Mouse (Mus musculus) gonadal fat pad, adult 2 months (tissue): ENCODE results near the gene Tmtc2. TPM values are rescaled to one million over a fixed set of nuclear protein-coding genes. Genes with fewer than 3 reads are reported as not detected.

Experiments used
- DNase-seq: peaks from one replicate; pipeline ENCODE4 v3.0.0-alpha.2; 2012; ENCODE audit warnings: low read depth
- polyA plus RNA-seq: library from polyadenylated mRNA; depleted of rRNA; stranded (reverse); fragments of >200 nt; gene quantifications from 2 replicates; pipeline ENCODE4 v1.2.3, GENCODE M21; 2012

The Tmtc2 gene
- polyA plus RNA-seq, 1 experiment, result 2.6 TPM

DNA sequence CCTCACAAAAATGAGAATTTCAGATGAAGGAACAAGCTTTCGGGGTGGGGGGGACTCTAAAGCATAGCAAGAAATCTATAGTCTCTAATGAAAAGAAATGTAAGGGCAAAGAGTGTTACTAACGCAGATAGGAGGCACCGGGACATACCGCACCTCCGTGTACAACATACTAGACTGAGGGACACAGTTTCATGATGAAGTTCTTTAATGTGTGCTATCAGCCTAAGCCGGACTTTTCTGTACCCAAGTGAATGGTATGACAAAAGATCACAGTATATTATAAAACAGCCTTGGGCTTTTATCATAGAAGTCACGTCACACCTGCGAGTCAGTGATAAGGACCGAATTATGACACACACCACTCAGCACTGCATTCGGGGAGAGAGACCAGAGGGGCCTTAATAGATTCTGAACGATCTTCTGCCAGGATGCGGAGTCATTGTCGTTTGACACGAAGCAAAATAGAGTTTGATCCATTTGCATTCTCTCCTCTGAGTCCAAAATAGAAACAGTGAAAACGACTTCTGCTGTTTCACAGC is 156.3 kb downstream of the Tmtc2 start:
- no peak for DNase-seq

DNA sequence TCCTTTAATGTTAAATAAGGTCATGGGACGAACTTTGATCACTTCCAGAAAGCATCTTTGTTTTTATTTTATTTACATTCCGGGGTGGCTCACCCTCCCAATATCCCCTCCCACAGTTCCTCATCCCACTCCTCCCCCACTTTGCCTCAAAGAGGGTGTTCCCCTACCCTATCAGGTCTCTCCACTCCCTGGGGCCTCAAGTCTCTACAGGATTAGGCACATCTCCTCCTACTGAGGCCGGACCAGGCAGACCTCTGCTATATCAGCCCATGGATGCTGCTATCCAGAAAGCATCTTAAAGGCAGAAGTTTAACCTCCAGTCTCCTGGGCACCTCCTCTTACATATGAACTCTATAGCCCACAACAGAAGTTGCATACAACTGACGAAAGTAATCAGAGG is 157.7 kb downstream of the Tmtc2 start:
- no peak for DNase-seq

DNA sequence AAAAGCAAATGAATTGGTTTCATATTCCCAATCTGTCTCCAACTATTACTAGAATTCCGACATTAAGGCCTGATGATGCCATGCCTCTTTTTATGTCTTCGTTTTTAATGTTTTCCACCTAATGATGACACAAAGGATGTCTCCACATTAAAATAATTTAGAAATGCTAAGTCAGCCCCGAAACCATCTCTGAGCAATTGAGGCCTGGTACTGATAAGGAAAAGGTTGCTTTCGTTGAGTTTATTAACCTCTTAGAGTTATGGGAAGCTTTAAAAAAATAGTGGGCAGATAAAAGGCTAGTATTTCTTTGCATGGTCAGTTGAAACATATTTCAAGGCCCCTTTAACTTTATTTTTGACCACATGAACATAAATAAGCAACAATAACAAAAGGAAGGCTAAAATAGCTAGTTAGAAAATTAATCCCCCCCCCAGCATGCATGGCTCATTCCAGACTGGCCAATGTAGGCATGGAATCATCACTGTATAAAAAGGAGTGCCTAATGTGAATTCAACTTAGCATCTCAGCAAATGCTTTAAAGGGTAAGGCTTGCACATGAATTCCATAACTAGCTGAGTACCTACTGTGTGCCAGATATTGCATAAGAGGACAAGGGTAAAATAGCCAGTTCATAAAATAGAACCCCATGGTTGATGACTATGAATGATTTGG is 168.3 kb downstream of the Tmtc2 start:
- no peak for DNase-seq

DNA sequence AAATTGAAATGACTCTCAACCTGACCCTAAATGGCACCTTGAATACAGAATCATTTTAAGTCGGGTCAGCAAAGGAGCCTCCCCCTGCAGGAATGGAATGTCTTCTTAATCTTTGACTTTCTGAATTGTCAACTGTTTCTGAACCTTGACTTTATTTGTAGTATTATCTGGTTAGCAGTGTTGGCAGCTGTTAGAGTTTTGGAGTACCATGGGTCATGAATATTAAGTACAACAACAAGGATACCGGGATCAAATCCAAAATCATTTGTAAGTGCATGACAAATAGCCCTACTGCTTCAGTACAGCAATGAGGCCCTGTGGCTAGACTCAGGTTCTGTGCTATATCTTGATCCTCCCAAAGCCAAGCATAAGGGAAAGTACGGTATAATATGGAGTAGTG is 170.3 kb downstream of the Tmtc2 start:
- DNase-seq, result no peak

DNA sequence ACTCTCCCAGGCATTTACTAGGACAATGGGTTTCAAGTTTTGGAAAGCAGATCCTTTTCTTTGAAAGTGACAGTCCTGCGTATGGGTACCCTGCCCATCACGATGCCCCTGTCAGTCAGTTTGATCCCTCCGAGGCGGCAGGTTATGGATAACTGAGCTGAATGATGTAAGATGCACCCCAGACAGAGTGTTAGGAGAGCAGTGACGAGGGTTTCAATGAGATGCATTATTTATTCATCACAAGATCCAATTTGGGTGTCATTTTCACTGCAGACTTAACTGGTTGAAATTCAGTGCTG is 171.8 kb downstream of the Tmtc2 start:
- no peak for DNase-seq

DNA sequence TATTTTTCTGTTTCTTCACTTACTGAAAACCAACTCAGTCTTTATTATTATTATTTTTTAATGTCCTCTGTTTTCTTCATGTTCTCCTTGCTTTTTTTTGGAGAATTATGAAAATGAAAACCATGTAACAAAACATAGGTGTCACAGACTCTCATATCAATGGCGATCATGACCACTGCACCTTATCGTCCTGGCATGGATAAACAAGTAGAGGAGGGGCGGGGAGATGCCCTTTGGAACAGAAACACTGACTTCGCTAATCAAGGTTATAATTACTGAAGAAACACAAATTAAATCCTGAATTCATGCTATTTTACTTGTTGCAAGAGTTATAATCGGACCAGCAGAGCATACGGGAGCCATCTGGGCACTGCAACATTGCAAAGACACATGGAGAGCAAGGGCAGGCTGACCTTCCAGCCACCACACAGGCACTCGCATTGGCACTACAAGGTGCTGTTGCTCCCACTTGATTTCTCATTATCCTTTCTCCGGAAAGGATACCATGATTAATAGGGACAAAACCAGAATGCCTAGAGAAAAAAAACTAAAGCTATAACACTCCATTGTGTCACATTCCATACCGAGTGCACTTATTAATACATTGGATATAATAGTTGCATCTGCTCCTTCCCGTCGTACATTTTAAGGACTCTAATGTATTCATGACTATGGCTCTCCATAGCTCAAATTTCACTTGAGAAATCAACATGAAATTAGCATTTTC is 172.3 kb downstream of the Tmtc2 start:
- no peak for DNase-seq

DNA sequence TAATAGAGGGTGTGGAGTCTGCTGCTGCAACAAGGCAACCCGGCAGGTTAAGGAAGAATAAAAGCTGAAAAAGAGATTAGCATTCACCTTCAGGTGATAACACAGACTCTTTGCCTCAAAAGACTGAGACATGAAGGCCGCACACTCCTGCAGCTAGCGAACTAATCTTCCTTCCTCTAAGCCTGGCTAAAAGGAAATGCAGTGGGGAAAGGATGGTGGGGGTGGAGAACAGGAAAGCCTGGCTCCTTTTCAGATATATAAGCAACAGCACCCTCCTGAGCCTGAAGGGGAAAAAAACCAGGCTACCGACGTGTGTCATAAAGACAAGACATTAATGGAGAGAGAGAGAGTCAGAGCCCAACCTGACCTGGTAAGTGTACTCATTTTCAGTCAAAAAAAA is 174.9 kb downstream of the Tmtc2 start:
- no peak for DNase-seq

DNA sequence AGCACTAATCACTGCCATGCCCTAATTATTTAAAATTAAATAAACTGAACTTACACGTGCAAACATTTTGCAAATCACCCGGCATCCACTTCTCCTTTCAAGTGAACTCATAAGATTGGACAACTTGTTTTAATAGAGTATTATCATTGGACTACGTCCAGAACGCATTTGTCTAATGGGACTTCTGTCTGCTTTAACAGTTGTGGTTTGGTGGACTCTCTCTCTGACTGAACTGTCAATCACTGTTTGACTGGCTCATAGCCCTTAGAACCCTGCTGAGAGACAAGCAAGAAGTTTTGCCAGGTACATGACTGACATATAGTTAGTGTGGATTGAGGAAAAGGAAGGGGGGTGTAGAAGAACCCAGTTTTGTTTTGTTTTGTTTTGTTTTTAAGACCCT is 190.2 kb downstream of the Tmtc2 start:
- DNase-seq, result no peak

DNA sequence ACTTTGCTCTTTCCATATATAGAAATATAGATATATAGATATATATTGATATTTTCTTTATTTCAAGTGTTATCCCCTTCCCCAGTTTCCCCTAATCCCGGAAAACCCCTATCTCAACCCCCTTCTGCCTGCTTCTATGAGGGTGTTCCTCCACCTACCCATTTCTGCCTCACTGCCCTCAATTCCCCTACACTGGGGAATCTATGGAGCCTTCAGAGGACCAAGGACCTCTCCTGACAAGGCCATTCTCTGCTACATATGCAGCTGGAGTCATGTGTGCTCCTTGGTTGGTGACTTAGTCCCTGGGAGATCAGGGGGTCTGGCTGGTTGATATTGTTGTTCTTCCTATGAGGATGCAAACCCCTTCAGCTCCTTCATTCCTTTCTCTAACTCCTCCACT is 192.5 kb downstream of the Tmtc2 start:
- no peak for DNase-seq

DNA sequence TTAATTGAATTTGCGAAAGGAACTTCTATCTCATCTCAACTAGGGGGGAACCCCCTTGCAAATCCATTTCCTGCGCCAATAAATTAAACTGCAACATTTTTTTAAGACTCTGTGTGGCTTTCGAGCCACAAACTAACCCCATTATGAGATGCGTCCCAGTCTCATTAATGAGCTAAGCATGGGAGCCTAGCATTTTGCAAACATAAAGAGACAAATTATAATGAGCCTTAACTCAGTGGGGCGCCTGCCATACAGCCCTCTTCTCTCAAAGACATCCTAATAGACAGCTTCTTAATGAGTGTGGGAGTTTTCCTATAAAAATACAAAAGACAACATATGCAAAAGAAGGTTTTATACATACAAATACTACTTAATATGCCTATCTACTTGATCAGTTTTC is 193.0 kb downstream of the Tmtc2 start:
- no peak for DNase-seq

DNA sequence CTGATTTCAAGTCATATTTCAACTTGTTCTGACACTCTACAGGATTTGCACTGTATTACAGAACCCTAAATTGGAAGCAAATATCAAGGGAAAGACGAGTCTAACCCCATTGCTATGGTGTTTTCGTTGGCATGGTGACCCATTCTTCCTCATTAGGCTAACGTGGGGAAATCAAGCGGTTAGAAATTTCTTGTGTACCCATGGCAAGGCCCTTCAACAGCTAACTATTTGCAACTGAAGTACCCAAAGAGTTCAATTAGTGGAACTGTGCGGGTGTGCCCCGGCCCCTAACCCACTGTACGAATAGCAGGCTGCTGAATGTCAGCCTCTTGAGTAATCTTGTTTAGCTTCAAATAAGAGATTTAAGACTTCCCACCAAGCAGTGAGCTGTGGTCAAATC is 193.7 kb downstream of the Tmtc2 start:
- DNase-seq, result no peak

DNA sequence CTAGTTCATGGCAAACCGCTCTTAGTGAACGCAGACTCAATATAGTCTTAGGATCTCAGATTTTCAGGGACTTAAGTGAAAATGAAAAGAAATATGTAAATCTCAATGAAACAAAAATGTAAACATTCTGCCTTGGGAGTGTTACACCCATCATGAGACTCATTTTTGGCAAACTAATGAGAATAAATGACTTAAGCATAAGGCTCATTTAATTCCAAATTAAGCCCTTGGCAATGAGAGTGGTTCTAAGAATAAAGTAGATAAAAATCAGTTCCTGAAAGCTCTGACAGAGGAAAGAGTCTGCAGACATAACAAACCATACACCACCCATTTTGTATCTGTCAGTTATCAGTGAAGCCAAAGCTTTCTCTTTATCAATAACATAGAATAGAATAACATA is 196.5 kb downstream of the Tmtc2 start:
- no peak for DNase-seq

DNA sequence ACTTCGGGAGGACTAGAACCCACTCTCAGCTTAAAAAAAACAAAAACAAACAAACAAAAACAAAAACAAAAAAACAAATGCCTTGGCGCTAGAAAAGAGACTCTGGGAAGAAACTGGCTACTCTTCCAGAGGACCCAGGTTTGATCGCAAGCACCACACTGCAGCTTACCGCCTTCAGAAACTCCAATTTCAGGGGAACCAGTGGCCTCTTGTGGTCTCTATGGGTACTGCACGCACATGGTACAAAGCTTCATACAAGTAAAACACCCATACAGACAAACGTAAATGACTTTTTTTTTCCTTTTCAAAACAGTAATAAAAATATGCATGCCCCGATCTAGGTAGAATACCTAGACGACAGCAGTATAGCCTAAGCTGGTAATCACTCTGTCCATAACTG is 201.0 kb downstream of the Tmtc2 start:
- no peak for DNase-seq

DNA sequence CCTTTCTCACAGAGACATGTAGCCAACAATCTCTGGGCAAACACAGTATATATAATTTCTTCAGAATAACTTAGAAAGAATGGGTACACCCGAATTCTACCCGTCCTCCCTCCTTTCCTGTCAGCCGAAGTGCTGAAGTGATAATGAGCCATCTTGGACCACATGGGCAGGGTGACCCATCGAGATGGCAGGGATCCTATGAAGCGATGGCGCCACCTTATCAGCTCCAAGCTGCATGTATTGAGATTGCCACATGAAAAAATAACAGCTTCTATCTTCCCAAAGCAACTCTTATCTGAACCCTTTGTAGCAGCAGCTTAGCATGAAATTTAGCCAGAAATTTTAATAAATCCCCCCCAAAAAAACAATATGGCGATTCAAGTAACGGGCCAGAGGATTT is 206.0 kb downstream of the Tmtc2 start:
- no peak for DNase-seq

DNA sequence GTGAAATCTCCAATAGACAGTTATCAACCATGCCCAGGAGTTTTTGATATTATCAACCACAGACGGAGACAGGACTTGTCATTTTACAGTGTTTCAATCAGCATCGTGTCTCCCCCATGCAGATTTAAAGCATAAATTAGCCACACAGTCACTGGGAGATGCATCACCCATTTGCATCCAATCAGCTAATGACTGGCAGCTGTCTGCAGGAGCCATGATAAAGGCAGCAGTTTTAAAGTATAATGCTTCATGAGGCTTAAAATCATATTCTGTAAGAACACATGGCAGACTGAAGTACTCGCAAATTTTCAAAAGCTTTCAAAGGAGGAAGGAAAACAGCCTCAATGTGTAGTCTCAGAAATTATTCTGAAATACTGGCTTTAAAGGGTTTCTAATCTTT is 209.8 kb downstream of the Tmtc2 start:
- no peak for DNase-seq

DNA sequence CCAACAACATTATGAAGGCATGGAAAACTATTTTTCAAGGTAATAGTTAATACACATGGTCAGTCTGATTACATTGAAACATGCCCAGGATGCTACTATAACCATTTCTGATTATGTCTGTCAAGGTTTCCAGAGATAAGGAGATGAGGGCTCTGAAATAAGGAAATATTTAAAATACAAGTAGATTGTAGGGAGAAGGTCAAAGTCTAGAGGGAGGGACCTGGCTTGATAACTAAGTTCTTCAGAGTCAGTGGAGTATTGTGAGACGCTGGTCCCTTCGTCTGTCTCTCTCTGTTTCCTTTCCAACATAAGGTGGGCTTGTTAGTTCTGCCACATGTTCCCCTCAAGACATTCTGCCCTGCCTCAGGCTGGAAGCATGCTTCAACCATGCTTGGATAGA is 223.9 kb downstream of the Tmtc2 start:
- no peak for DNase-seq

DNA sequence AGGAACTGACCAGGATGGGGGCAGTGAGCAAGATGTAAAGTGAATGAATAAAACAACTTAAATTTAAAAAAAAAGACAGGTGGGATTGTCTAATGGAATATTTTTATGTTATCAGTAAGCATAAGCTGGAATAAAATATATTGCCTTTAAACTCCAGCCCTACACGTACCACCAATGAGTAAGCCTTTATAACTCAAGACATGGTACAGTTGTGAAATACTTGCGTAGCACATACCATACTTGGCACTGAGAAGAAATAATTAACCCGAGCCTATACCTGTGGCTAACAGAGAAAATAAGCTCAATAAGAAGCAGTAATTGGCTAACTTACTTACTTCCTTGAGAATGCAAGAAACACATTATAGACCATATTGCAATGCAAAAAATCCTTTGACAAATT is 228.3 kb downstream of the Tmtc2 start:
- no peak for DNase-seq

DNA sequence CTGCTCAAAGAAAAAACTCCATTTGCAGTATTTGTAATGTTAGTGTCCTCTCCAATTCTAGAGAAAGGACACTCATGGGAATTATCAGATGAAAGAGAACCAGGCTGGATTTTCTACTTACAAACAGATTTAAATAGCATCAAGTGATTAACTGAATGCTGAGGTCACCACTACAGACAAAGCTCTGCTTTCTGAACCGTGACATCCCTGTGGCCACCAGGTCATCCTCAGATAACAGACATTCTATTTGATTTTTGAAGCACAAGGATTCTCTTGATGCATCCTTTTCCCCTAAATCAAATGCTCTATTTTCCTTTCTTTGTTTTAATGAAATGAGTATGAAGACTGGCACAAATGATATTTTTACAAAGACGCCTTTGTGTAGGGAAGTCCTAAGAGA is 241.4 kb downstream of the Tmtc2 start:
- no peak for DNase-seq

DNA sequence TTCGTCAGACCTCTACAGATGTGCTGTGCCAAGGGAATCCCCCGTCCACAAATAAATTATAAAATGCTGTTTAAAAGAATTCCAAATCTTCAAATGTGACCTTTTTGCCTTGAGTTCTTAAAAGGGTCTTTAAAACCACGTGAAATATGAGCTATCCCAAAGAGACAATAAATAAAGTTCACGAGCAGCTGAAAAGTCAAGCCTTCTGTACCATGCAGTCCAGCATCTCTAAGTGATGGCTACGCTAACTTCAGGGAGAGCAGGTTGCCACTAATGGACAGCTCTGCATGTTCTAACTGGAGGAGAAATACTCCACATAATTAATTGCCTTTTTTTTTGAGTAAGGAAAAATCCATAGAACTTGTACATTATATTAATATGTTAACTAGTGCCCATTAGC is 243.9 kb downstream of the Tmtc2 start:
- no peak for DNase-seq

DNA sequence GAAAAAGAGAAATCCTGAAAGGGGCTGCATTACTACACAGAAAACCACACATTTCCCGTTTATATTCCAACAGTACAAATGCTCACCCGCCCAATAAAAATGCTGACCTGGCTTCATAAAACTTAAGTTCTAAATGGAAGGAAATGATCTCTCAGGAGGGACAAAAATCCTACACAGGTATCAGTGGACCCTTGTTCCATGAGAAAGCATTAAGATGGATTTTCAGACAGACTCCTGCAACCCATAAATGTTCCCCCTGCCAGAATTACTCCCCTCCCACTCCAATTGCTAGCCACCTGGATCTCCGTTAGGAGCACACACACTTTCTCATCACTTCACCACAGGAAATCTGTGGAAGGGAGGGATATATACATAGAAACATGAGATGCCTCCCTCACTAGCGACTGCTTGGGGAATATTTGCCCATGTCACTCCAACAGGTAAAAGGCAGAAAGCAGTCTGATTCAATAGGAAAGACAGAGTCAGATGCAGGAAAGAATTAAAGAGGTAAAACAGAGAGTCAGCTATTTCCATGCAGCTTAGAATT is 250.5 kb downstream of the Tmtc2 start:
- DNase-seq, result no peak

DNA sequence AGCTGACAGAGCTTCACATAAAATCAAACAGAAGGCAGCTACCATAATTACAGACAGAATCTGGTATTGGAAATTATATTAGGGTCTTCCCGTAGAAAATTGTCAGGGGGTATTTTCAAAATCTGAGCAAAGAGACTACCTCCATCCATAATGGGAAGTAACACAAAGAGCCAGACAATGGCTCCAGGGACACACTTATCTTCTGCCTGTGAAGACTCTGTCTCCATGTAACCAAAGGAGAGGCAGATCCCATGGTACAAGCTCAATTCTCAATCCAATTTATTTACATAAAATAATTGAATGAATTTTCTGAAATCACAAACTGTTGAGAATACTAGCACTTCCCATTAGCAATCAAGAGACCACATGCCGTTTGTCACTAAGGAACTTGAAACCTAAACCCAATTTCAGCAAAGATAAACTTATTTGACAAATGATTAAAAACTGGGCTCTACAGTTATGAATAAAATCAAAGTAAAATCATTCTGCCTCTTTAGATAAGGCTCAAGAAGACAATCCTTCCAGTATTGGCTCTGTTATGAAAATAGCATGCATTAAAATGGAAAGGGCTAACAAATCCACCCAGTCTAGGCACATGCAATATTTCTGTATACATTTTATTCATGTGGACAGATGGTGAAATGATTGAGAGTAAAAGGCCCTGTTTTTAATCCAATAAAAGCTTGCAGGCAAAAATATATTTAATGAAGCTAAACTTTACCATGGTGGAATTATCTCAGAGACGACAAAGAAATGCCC is 254.8 kb downstream of the Tmtc2 start:
- DNase-seq, result no peak

DNA sequence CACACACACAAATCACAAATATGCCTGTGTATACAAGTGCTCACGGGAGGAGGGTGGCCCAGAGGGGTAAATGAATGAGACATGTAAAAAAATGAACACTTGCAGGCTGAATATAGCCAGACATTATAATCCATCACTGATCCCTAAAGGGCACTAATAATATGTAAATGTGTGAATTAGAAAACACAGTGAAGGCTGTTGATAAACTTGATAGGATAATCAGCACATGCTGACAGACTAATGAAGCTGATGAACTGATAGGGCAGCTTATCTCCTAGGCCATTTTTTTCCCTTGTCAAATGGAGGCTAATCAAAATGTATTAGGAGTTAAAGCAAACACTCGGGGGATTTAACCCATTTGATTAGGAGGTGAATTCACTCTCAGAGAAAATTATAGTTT is 255.4 kb downstream of the Tmtc2 start:
- DNase-seq, result no peak

DNA sequence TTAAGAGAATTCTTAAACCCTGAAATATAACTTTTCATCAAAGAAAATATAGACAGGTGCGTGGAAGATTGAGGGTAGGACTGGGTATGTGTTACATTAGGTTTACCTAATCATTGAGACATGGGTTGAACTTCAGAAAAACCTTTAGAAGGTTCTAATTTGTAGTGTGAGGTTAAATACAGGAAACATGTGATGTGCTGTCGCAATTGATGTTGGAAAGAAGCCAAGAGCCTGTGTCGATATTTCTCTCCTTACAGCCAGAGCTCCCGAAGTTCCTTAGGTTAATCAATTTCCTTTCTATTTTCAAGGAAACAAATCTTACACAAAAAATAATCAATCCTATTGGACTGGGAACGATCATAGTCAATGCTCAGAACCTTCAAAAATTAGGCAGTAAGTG is 261.3 kb downstream of the Tmtc2 start:
- no peak for DNase-seq
